Mouse (Mus musculus): ENCODE data around the gene Pkn1.

Gene Pkn1

DNA sequence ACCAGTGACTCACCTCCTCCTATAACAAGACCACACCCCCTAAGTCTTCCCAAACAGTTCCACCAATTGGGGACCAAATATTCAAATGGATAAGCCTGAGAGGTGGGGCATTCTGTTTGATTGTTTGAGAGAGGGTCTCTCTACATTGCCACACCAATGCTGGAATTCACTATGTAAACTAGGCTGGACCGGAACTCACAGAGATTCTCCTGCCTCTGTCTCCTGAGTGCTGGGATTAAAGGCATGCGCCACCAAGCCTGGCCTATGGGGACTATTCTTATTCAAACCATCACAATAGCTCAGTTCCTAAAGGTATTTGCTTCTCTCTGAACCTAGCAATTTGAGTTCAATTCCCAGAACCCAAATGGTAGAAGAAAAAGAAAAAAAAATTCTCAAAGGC lies 80.4 kb downstream of the Pkn1 start:
- no peak for ATAC-seq (ENCODE audit: insufficient number of reproducible peaks, low FRiP score, low TSS enrichment)

DNA sequence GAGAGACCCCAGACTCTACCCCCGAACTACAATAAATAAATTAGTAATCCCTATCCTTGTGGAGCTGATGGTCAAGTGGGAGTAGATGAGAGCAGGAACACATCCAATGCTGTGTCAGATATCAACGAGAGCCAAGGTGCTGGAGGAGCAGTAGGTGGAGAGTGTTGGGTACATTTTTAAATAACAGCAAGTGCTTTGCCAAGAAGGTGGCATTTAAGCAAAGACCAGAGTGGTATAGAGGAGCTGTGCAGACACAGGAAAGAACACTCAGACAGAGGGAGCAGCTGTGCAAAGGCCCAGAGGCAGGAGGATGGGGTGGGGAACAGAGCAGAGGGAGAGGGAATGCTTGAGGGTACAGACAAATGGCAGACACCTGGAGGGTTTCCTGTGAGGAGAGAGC lies 81.9 kb downstream of the Pkn1 start:
- no peak for ATAC-seq (ENCODE audit: insufficient number of reproducible peaks, low FRiP score, low TSS enrichment)

DNA sequence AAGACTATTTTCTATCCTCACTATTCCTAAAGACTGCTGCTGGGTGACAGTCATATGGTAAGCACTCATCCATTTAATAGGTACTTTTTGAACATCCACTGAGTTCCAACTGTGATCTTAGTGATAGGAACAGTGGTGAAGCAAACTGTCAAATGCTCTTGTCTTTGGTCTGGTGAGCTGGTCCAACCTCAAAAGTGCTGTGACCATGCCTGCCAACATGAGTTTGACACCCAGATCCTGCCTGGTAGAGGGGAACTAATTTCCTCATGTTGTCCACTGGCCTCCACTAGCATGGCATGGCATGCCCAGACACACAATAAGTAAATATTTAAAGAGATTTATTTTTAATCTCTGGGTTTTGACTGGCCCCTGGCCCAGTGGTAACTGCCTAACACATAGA lies 82.4 kb downstream of the Pkn1 start:
- no peak for ATAC-seq (ENCODE audit: insufficient number of reproducible peaks, low FRiP score, low TSS enrichment)
